In the genomic region with DNA sequence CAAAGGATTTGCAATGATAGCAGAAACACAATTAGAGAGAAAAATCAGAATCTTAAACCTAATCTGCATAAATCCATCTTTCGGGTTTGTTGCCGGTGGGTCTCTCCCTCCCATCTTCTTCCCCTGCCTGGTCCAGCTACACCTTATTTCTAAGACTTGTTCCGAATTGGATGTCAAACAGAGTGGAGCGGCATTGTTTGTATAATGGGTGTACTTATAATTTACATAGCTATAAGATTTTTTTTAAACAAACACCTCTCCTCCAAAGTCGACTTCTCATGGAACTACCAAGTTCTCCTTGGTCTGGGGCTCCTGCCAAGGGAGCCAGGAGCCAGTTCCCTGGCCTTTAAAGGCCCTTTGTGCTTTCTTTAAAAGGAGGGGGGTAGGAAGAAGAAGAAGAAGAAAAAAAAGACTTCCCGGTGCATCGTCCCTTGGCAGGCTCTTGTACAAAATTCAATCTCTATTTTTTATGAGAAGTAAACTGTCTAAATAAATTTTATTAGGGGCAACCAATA, we compare ENCODE assay signal across 19 mouse cellular contexts. TPM values are rescaled to one million over a fixed set of nuclear protein-coding genes. Genes with fewer than 3 reads are reported as not detected.
A peak's percentile ranks its signal among the peaks of the same experiment; 100 is the strongest.
DNase-seq lines count a peak whose midpoint lies in the region; ATAC-seq lines count a peak whose summit lies in the region.
"Had no signal": no experiment of that assay in that cellular context is flagged by ENCODE, and none has a peak within 500 bp of the region (broad histone marks: within the 10 kb centered on the region; RNA-seq: fewer than 3 reads in every experiment).

No protein-coding gene starts in this region.

- DNase-seq in forebrain, embryonic 11.5 days (ENCODE audit: low spot score) = peak; percentile 35
- DNase-seq in forebrain, embryonic 14.5 days (ENCODE audit: low spot score) = no peak
- no peak for DNase-seq in hindbrain, embryonic 14.5 days (ENCODE audit: low spot score)
- peak; percentile 31 for DNase-seq in retina, embryonic 14.5 days (ENCODE audit: low spot score)
- no peak for DNase-seq in retina, postnatal 1 day
- DNase-seq: adrenal gland, adult 2 months; adrenal gland, postnatal 25 days; cerebellum, adult 8-10 months; gastrocnemius, postnatal 36 days; heart, adult 11 months; heart, postnatal 36 days; kidney, adult 11 months had no signal

- H3K9me3 ChIP-seq in forebrain, embryonic 11.5 days (ENCODE audit: control insufficient read depth, low read length) = no peaks in the 10 kb centered on the region
- no peaks in the 10 kb centered on the region for H3K9me3 ChIP-seq in forebrain, embryonic 14.5 days (replicated peaks; ENCODE audit: control insufficient read depth, low read length)
- H3K9me3 ChIP-seq in hindbrain, embryonic 13.5 days = no peaks in the 10 kb centered on the region
- H3K9me3 ChIP-seq in hindbrain, embryonic 14.5 days (ENCODE audit: control insufficient read depth, low read length) = no peaks in the 10 kb centered on the region
- H3K9me3 ChIP-seq: embryonic facial prominence, embryonic 12.5 days; forebrain, embryonic 13.5 days; heart, embryonic 13.5 days had no signal

- peaks cover 86% of the 10 kb centered on the region for H3K27me3 ChIP-seq in forebrain, embryonic 11.5 days (ENCODE audit: control insufficient read depth, insufficient read depth, low read length)
- H3K27me3 ChIP-seq in forebrain, embryonic 14.5 days (replicated peaks; ENCODE audit: control insufficient read depth, insufficient read depth, low read length) = peaks cover 81% of the 10 kb centered on the region
- H3K27me3 ChIP-seq in hindbrain, embryonic 13.5 days = peaks cover 94% of the 10 kb centered on the region
- peaks cover 93% of the 10 kb centered on the region for H3K27me3 ChIP-seq in hindbrain, embryonic 14.5 days (ENCODE audit: control insufficient read depth, insufficient read depth, low read length)

- H3K4me1 ChIP-seq in forebrain, embryonic 11.5 days (replicated peaks; ENCODE audit: control insufficient read depth, insufficient read depth, low read length) = peaks cover 13% of the 10 kb centered on the region
- no peaks in the 10 kb centered on the region for H3K4me1 ChIP-seq in forebrain, embryonic 14.5 days (ENCODE audit: control insufficient read depth, insufficient read depth, low read length)
- peaks cover 19% of the 10 kb centered on the region for H3K4me1 ChIP-seq in hindbrain, embryonic 13.5 days (replicated peaks)
- H3K4me1 ChIP-seq in hindbrain, embryonic 14.5 days (replicated peaks; ENCODE audit: control insufficient read depth, insufficient read depth, low read length) = peaks cover 6% of the 10 kb centered on the region; the same call in 1 of the 2 replicates

- 1% methylated on average over 7 of the region's 7 CpGs for WGBS in forebrain, embryonic 11.5 days
- WGBS in forebrain, embryonic 14.5 days = 1% methylated on average over 7 of the region's 7 CpGs
- 1% methylated on average over 7 of the region's 7 CpGs for WGBS in hindbrain, embryonic 13.5 days
- WGBS in hindbrain, embryonic 14.5 days = under 1% methylated on average over 7 of the region's 7 CpGs

- H3K27ac ChIP-seq in forebrain, embryonic 11.5 days (ENCODE audit: low read depth, low read length) = no peak overlapping the region
- no peak overlapping the region for H3K27ac ChIP-seq in forebrain, embryonic 14.5 days (ENCODE audit: low read depth, low read length)
- H3K27ac ChIP-seq in hindbrain, embryonic 13.5 days = 0 out of 2 replicates have a peak overlapping the region, but pooled peaks have one; percentile 5
- no peak overlapping the region for H3K27ac ChIP-seq in hindbrain, embryonic 14.5 days
- H3K27ac ChIP-seq: embryonic facial prominence, embryonic 12.5 days; forebrain, embryonic 13.5 days; heart, embryonic 13.5 days; hindbrain, postnatal 0 days had no signal

- ATAC-seq in forebrain, embryonic 11.5 days (replicated peaks; ENCODE audit: low FRiP score) = no peak
- ATAC-seq in forebrain, embryonic 14.5 days = no peak
- no peak for ATAC-seq in hindbrain, embryonic 13.5 days (ENCODE audit: low FRiP score)
- ATAC-seq in hindbrain, embryonic 14.5 days (ENCODE audit: low FRiP score) = no peak
- ATAC-seq: forebrain, embryonic 13.5 days; hindbrain, postnatal 0 days had no signal

- H3K36me3 ChIP-seq in forebrain, embryonic 11.5 days (ENCODE audit: control insufficient read depth, insufficient read depth, low read length) = no peaks in the 10 kb centered on the region
- no peaks in the 10 kb centered on the region for H3K36me3 ChIP-seq in forebrain, embryonic 14.5 days (ENCODE audit: control insufficient read depth, insufficient read depth, low read length)
- H3K36me3 ChIP-seq in hindbrain, embryonic 13.5 days = no peaks in the 10 kb centered on the region
- no peaks in the 10 kb centered on the region for H3K36me3 ChIP-seq in hindbrain, embryonic 14.5 days (replicated peaks; ENCODE audit: control insufficient read depth, insufficient read depth)
- H3K36me3 ChIP-seq: embryonic facial prominence, embryonic 12.5 days; heart, embryonic 13.5 days had no signal

- H3K9ac ChIP-seq in forebrain, embryonic 11.5 days (ENCODE audit: low read length) = no peak overlapping the region
- no peak overlapping the region for H3K9ac ChIP-seq in forebrain, embryonic 14.5 days (ENCODE audit: low read length)
- no peak overlapping the region for H3K9ac ChIP-seq in hindbrain, embryonic 13.5 days
- no peak overlapping the region for H3K9ac ChIP-seq in hindbrain, embryonic 14.5 days
- H3K9ac ChIP-seq: embryonic facial prominence, embryonic 12.5 days; forebrain, embryonic 13.5 days; heart, embryonic 13.5 days had no signal

- no peak overlapping the region for H3K4me2 ChIP-seq in forebrain, embryonic 11.5 days (ENCODE audit: low read depth, low read length, severe bottlenecking)
- H3K4me2 ChIP-seq in forebrain, embryonic 14.5 days (ENCODE audit: low read length) = no peak overlapping the region
- no peak overlapping the region for H3K4me2 ChIP-seq in hindbrain, embryonic 13.5 days
- no peak overlapping the region; the same call in 1 of the 2 replicates for H3K4me2 ChIP-seq in hindbrain, embryonic 14.5 days (replicated peaks)
- H3K4me2 ChIP-seq: embryonic facial prominence, embryonic 12.5 days; forebrain, embryonic 13.5 days; heart, embryonic 13.5 days had no signal

- no peak overlapping the region for H3K4me3 ChIP-seq in forebrain, embryonic 11.5 days (ENCODE audit: low read depth, low read length)
- H3K4me3 ChIP-seq in forebrain, embryonic 14.5 days (ENCODE audit: low read depth, low read length) = no peak overlapping the region
- no peak overlapping the region for H3K4me3 ChIP-seq in hindbrain, embryonic 13.5 days
- no peak overlapping the region for H3K4me3 ChIP-seq in hindbrain, embryonic 14.5 days (replicated peaks; ENCODE audit: low read length)
- H3K4me3 ChIP-seq: embryonic facial prominence, embryonic 12.5 days; forebrain, embryonic 13.5 days; heart, embryonic 13.5 days had no signal

RNA-seq across cellular contexts. Expression of gene Otp, which starts 3.5 kb away (rescaled TPM):
- 3.3 and 4.4 TPM in 2 replicates for polyA plus RNA-seq in forebrain, embryonic 11.5 days (2014; fragmentation: Nextera tagmentation; extraction: Ambion mirVana)
- polyA plus RNA-seq in forebrain, embryonic 14.5 days (2014; fragmentation: Nextera tagmentation; extraction: Ambion mirVana) = 2.5 and 2.8 TPM in 2 replicates
- polyA plus RNA-seq in hindbrain, embryonic 13.5 days (2015; fragmentation: Nextera tagmentation; extraction: Ambion mirVana) = 10.0 and 14.1 TPM in 2 replicates
- polyA plus RNA-seq in hindbrain, embryonic 14.5 days (2014; fragmentation: Nextera tagmentation; extraction: Ambion mirVana) = 9.2 and 10.6 TPM in 2 replicates
- polyA plus RNA-seq: adrenal gland, adult 2 months; heart, embryonic 13.5 days; heart, postnatal 0 days; intestine, embryonic 14.5 days had no signal

Comparison
In these comparisons a context has a peak if more than half of its experiments do, and no peak if none do; other contexts are left out.
1. DNase-seq: peak in forebrain, embryonic 11.5 days (single experiment) and retina, embryonic 14.5 days (single experiment); none in forebrain, embryonic 14.5 days (single experiment), hindbrain, embryonic 14.5 days (single experiment) and retina, postnatal 1 day (single experiment).